Mouse (Mus musculus): Measurements from ENCODE around the gene Cntn5. TPM values are rescaled to one million over a fixed set of nuclear protein-coding genes. Genes with fewer than 3 reads are reported as not detected.

Cntn5 gene
- polyA plus RNA-seq, 1 experiment from 2014 or later = 20.2 TPM

- Histone ChIP-seq H3K4me3 (replicated peaks; ENCODE audit: low read length) (no peak overlapping the region), H3K4me1 (replicated peaks; ENCODE audit: control insufficient read depth, insufficient read depth, low read length) (0 out of 2 replicates have a peak, but pooled peaks cover 2% of the 10 kb centered on the region), H3K9me3 (ENCODE audit: control insufficient read depth, low read length) (no peaks in the 10 kb centered on the region), H3K4me2 (ENCODE audit: low read length) (no peak overlapping the region), H3K36me3 (ENCODE audit: control insufficient read depth, insufficient read depth) (no peaks in the 10 kb centered on the region), H3K9ac (replicated peaks; ENCODE audit: low read depth, low read length) (no peak overlapping the region), H3K27me3 (replicated peaks; ENCODE audit: control insufficient read depth, insufficient read depth, low read length) (no peaks in the 10 kb centered on the region), H3K27ac (ENCODE audit: low read length) (no peak overlapping the region)
- 73% methylated on average over 4 of the region's 4 CpGs for WGBS
- ATAC-seq = no peak
Observed at GRCm38 (mm10) chr9:10233364-10233763, 671.2 kb downstream of the Cntn5 start.

GRCm38 (mm10) chr9:10232066-10232465, 672.5 kb downstream of the Cntn5 start:
- no peaks in the 10 kb centered on the region for H3K27me3 ChIP-seq (replicated peaks; ENCODE audit: control insufficient read depth, insufficient read depth, low read length)
- H3K36me3 ChIP-seq (ENCODE audit: control insufficient read depth, insufficient read depth) = no peaks in the 10 kb centered on the region
- H3K4me1 ChIP-seq (replicated peaks; ENCODE audit: control insufficient read depth, insufficient read depth, low read length) = 0 out of 2 replicates have a peak, but pooled peaks cover 2% of the 10 kb centered on the region
- H3K9ac ChIP-seq (replicated peaks; ENCODE audit: low read depth, low read length) = no peak overlapping the region
- H3K27ac ChIP-seq (ENCODE audit: low read length) = no peak overlapping the region
- WGBS = 18% methylated on average over 1 of the region's 1 CpGs
- no peak overlapping the region for H3K4me2 ChIP-seq (ENCODE audit: low read length)
- no peak overlapping the region for H3K4me3 ChIP-seq (replicated peaks; ENCODE audit: low read length)
- peak; percentile 91 for ATAC-seq
- H3K9me3 ChIP-seq (ENCODE audit: control insufficient read depth, low read length) = no peaks in the 10 kb centered on the region

GRCm38 (mm10) chr9:10230973-10231372, 673.6 kb downstream of the Cntn5 start:
- Histone ChIP-seq H3K4me1 (replicated peaks; ENCODE audit: control insufficient read depth, insufficient read depth, low read length) (0 out of 2 replicates have a peak, but pooled peaks cover 2% of the 10 kb centered on the region), H3K27me3 (replicated peaks; ENCODE audit: control insufficient read depth, insufficient read depth, low read length) (no peaks in the 10 kb centered on the region), H3K36me3 (ENCODE audit: control insufficient read depth, insufficient read depth) (no peaks in the 10 kb centered on the region), H3K9me3 (ENCODE audit: control insufficient read depth, low read length) (no peaks in the 10 kb centered on the region), H3K4me2 (ENCODE audit: low read length) (no peak overlapping the region), H3K4me3 (replicated peaks; ENCODE audit: low read length) (no peak overlapping the region), H3K9ac (replicated peaks; ENCODE audit: low read depth, low read length) (no peak overlapping the region), H3K27ac (ENCODE audit: low read length) (no peak overlapping the region)
- no peak for ATAC-seq

GRCm38 (mm10) chr9:10229716-10230115, 674.9 kb downstream of the Cntn5 start:
- 0 out of 2 replicates have a peak, but pooled peaks cover 2% of the 10 kb centered on the region for H3K4me1 ChIP-seq (replicated peaks; ENCODE audit: control insufficient read depth, insufficient read depth, low read length)
- H3K27ac ChIP-seq (ENCODE audit: low read length) = no peak overlapping the region
- H3K4me2 ChIP-seq (ENCODE audit: low read length) = no peak overlapping the region
- H3K4me3 ChIP-seq (replicated peaks; ENCODE audit: low read length) = no peak overlapping the region
- no peaks in the 10 kb centered on the region for H3K27me3 ChIP-seq (replicated peaks; ENCODE audit: control insufficient read depth, insufficient read depth, low read length)
- no peaks in the 10 kb centered on the region for H3K9me3 ChIP-seq (ENCODE audit: control insufficient read depth, low read length)
- 47% methylated on average over 2 of the region's 2 CpGs for WGBS
- no peak overlapping the region for H3K9ac ChIP-seq (replicated peaks; ENCODE audit: low read depth, low read length)
- ATAC-seq = no peak
- no peaks in the 10 kb centered on the region for H3K36me3 ChIP-seq (ENCODE audit: control insufficient read depth, insufficient read depth)

GRCm38 (mm10) chr9:10226013-10226412, 678.6 kb downstream of the Cntn5 start:
- Histone ChIP-seq H3K9ac (replicated peaks; ENCODE audit: low read depth, low read length) (no peak overlapping the region), H3K4me1 (replicated peaks; ENCODE audit: control insufficient read depth, insufficient read depth, low read length) (0 out of 2 replicates have a peak, but pooled peaks cover 2% of the 10 kb centered on the region), H3K4me2 (ENCODE audit: low read length) (no peak overlapping the region), H3K4me3 (replicated peaks; ENCODE audit: low read length) (no peak overlapping the region), H3K27me3 (replicated peaks; ENCODE audit: control insufficient read depth, insufficient read depth, low read length) (no peaks in the 10 kb centered on the region), H3K27ac (ENCODE audit: low read length) (no peak overlapping the region), H3K9me3 (ENCODE audit: control insufficient read depth, low read length) (no peaks in the 10 kb centered on the region), H3K36me3 (ENCODE audit: control insufficient read depth, insufficient read depth) (no peaks in the 10 kb centered on the region)
- ATAC-seq = peak; percentile 86
- 31% methylated on average over 2 of the region's 2 CpGs for WGBS

- Histone ChIP-seq H3K9me3 (ENCODE audit: control insufficient read depth, low read length) (no peaks in the 10 kb centered on the region), H3K27ac (ENCODE audit: low read length) (no peak overlapping the region), H3K4me1 (replicated peaks; ENCODE audit: control insufficient read depth, insufficient read depth, low read length) (no peaks in the 10 kb centered on the region), H3K4me2 (ENCODE audit: low read length) (no peak overlapping the region), H3K36me3 (ENCODE audit: control insufficient read depth, insufficient read depth) (no peaks in the 10 kb centered on the region), H3K27me3 (replicated peaks; ENCODE audit: control insufficient read depth, insufficient read depth, low read length) (no peaks in the 10 kb centered on the region), H3K9ac (replicated peaks; ENCODE audit: low read depth, low read length) (no peak overlapping the region), H3K4me3 (replicated peaks; ENCODE audit: low read length) (no peak overlapping the region)
- peak; percentile 84 for ATAC-seq
Observed at GRCm38 (mm10) chr9:10186063-10186462, 718.5 kb downstream of the Cntn5 start.

GRCm38 (mm10) chr9:10170526-10170925, 734.0 kb downstream of the Cntn5 start:
- Histone ChIP-seq H3K9ac (replicated peaks; ENCODE audit: low read depth, low read length) (no peak overlapping the region), H3K4me2 (ENCODE audit: low read length) (no peak overlapping the region), H3K9me3 (ENCODE audit: control insufficient read depth, low read length) (no peaks in the 10 kb centered on the region), H3K27me3 (replicated peaks; ENCODE audit: control insufficient read depth, insufficient read depth, low read length) (no peaks in the 10 kb centered on the region), H3K4me3 (replicated peaks; ENCODE audit: low read length) (no peak overlapping the region), H3K36me3 (ENCODE audit: control insufficient read depth, insufficient read depth) (no peaks in the 10 kb centered on the region), H3K27ac (ENCODE audit: low read length) (no peak overlapping the region), H3K4me1 (replicated peaks; ENCODE audit: control insufficient read depth, insufficient read depth, low read length) (no peaks in the 10 kb centered on the region)
- ATAC-seq = no peak
- WGBS = 58% methylated on average over 3 of the region's 3 CpGs

- Histone ChIP-seq H3K9ac (replicated peaks; ENCODE audit: low read depth, low read length) (no peak overlapping the region), H3K4me3 (replicated peaks; ENCODE audit: low read length) (no peak overlapping the region), H3K27me3 (replicated peaks; ENCODE audit: control insufficient read depth, insufficient read depth, low read length) (no peaks in the 10 kb centered on the region), H3K27ac (ENCODE audit: low read length) (no peak overlapping the region), H3K9me3 (ENCODE audit: control insufficient read depth, low read length) (no peaks in the 10 kb centered on the region), H3K36me3 (ENCODE audit: control insufficient read depth, insufficient read depth) (no peaks in the 10 kb centered on the region), H3K4me1 (replicated peaks; ENCODE audit: control insufficient read depth, insufficient read depth, low read length) (no peaks in the 10 kb centered on the region), H3K4me2 (ENCODE audit: low read length) (no peak overlapping the region)
- peak; percentile 53 for ATAC-seq
- 41% methylated on average over 1 of the region's 1 CpGs for WGBS
Observed at GRCm38 (mm10) chr9:10121350-10122057, 783.1 kb downstream of the Cntn5 start.

GRCm38 (mm10) chr9:10116581-10116980, 788.0 kb downstream of the Cntn5 start:
- Histone ChIP-seq H3K27me3 (replicated peaks; ENCODE audit: control insufficient read depth, insufficient read depth, low read length) (no peaks in the 10 kb centered on the region), H3K27ac (ENCODE audit: low read length) (no peak overlapping the region), H3K4me3 (replicated peaks; ENCODE audit: low read length) (no peak overlapping the region), H3K4me2 (ENCODE audit: low read length) (no peak overlapping the region), H3K9me3 (ENCODE audit: control insufficient read depth, low read length) (no peaks in the 10 kb centered on the region), H3K9ac (replicated peaks; ENCODE audit: low read depth, low read length) (no peak overlapping the region), H3K36me3 (ENCODE audit: control insufficient read depth, insufficient read depth) (no peaks in the 10 kb centered on the region), H3K4me1 (replicated peaks; ENCODE audit: control insufficient read depth, insufficient read depth, low read length) (no peaks in the 10 kb centered on the region)
- ATAC-seq = no peak
- WGBS = 7% methylated on average over 1 of the region's 1 CpGs

GRCm38 (mm10) chr9:10109156-10109555, 795.4 kb downstream of the Cntn5 start:
- 69% methylated on average over 1 of the region's 1 CpGs for WGBS
- no peak for ATAC-seq

More at GRCm38 (mm10) chr9:10109156-10109555, 795.4 kb downstream of the Cntn5 start:
- Histone ChIP-seq H3K36me3 (ENCODE audit: control insufficient read depth, insufficient read depth) (no peaks in the 10 kb centered on the region), H3K4me1 (replicated peaks; ENCODE audit: control insufficient read depth, insufficient read depth, low read length) (0 out of 2 replicates have a peak, but pooled peaks cover 5% of the 10 kb centered on the region), H3K9me3 (ENCODE audit: control insufficient read depth, low read length) (no peaks in the 10 kb centered on the region), H3K4me2 (ENCODE audit: low read length) (no peak overlapping the region), H3K4me3 (replicated peaks; ENCODE audit: low read length) (no peak overlapping the region), H3K27me3 (replicated peaks; ENCODE audit: control insufficient read depth, insufficient read depth, low read length) (no peaks in the 10 kb centered on the region), H3K9ac (replicated peaks; ENCODE audit: low read depth, low read length) (no peak overlapping the region), H3K27ac (ENCODE audit: low read length) (no peak overlapping the region)

Data from forebrain, embryonic 16.5 days (tissue).